Mouse (Mus musculus): ENCODE measurements at regions not wholly inside any gene's neighbourhood (a gene's known extent, or its start where the extent isn't known, plus 50 kb on each side); places are given as distances from the start of the nearest gene placed in this dataset.

DNA sequence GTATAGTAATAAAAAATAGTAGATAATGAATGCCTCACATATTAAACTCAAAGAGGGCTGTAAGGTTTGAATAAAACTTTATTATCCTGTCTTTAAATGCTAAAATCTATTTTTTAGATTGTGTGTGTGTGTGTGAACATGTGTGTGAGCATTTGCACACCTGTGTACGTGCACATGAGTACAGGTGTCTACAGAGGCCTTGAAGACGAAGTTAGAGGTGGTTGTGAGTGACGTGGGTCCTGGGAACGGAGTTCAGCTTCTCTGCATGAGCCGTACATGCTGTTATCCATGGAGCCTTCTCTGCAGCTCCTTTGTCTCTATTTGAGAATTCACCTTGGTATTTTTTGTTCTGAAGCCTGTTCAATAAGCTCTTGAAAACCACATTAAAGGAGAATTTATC is 129.8 kb upstream of the Hmgn3 start:
- 88% methylated on average over 5 of the region's 5 CpGs for WGBS

GRCm38 (mm10) chr9:83273361-83273975 is 127.0 kb upstream of the Hmgn3 start:
- Histone ChIP-seq H3K4me3 (ENCODE audit: low read depth, low read length) (no peak overlapping the region), H3K4me1 (ENCODE audit: insufficient read depth) (no peaks in the 10 kb centered on the region), H3K9me3 (ENCODE audit: low read length) (no peaks in the 10 kb centered on the region), H3K4me2 (ENCODE audit: low read depth) (no peak overlapping the region), H3K27ac (ENCODE audit: low read depth, low read length) (no peak overlapping the region), H3K27me3 (ENCODE audit: insufficient read depth, low read length) (no peaks in the 10 kb centered on the region), H3K9ac (no peak overlapping the region), H3K36me3 (ENCODE audit: insufficient read depth) (no peaks in the 10 kb centered on the region)
- peak; percentile 13 for DNase-seq
- TF ChIP-seq CTCF (IDR thresholded peaks at IDR 0.05; ENCODE audit: low read depth) = no peak
- 71% methylated on average over 9 of the region's 9 CpGs for WGBS
- 0 out of 2 replicates have a peak, but pooled peaks have one; percentile 12 for ATAC-seq

More for the DNA sequence above, 129.8 kb upstream of the Hmgn3 start:
- no peak for TF ChIP-seq CTCF (IDR thresholded peaks at IDR 0.05; ENCODE audit: low read depth)
- Histone ChIP-seq H3K9me3 (ENCODE audit: low read length) (no peaks in the 10 kb centered on the region), H3K4me3 (ENCODE audit: low read depth, low read length) (no peak overlapping the region), H3K27ac (ENCODE audit: low read depth, low read length) (no peak overlapping the region), H3K36me3 (ENCODE audit: insufficient read depth) (no peaks in the 10 kb centered on the region), H3K4me2 (ENCODE audit: low read depth) (no peak overlapping the region), H3K27me3 (ENCODE audit: insufficient read depth, low read length) (no peaks in the 10 kb centered on the region), H3K9ac (no peak overlapping the region), H3K4me1 (ENCODE audit: insufficient read depth) (no peaks in the 10 kb centered on the region)
- ATAC-seq = no peak
- no peak for DNase-seq

DNA sequence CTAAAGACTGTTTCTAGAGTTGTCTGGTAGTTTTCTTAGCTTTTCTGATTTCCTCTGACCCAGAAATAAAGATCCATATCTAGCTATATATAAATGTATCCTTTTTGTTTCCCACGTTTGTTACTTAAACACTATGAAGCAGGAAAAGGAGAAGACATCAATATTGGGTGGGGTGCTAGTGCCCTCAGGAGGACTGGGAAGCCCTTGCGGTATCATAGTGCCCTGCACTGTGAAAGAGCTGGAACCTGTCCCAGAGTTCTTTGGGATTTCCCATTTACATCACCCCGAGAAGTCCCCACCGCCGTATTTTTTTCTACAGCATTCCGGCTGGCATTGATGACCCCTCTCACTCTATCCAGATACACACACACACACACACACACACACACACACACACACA is 119.3 kb upstream of the Hmgn3 start:
- Histone ChIP-seq H3K4me3 (ENCODE audit: low read depth, low read length) (no peak overlapping the region), H3K27ac (ENCODE audit: low read depth, low read length) (no peak overlapping the region), H3K4me2 (ENCODE audit: low read depth) (no peak overlapping the region), H3K4me1 (ENCODE audit: insufficient read depth) (no peaks in the 10 kb centered on the region), H3K9ac (no peak overlapping the region), H3K27me3 (ENCODE audit: insufficient read depth, low read length) (no peaks in the 10 kb centered on the region), H3K36me3 (ENCODE audit: insufficient read depth) (no peaks in the 10 kb centered on the region), H3K9me3 (ENCODE audit: low read length) (no peaks in the 10 kb centered on the region)
- no peak for ATAC-seq
- WGBS = 59% methylated on average over 6 of the region's 6 CpGs
- no peak; the same call in 1 of the 2 replicates for TF ChIP-seq CTCF (IDR thresholded peaks at IDR 0.05; ENCODE audit: low read depth)
- DNase-seq = no peak

DNA sequence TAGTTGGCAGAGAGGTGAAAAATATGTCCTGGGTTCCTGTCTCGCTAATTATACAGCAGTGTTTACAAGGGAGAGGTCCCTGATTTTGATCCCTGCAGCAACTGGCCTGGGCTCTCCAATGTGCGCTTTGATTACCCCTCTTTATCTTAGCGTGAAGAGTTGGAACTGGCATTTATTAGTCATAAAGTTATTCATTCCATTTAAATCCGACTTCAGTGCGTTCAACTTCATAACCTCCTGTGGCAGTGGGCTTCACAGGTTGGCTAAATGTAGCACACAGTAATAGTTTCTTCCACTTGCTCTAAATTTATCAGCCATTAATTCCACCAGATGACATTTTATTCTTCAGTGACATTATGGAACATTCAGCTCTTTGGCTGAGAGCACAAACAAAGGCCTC is 113.0 kb upstream of the Hmgn3 start:
- Histone ChIP-seq H3K9me3 (ENCODE audit: low read length) (no peaks in the 10 kb centered on the region), H3K9ac (no peak overlapping the region), H3K4me3 (ENCODE audit: low read depth, low read length) (no peak overlapping the region), H3K36me3 (ENCODE audit: insufficient read depth) (no peaks in the 10 kb centered on the region), H3K4me1 (ENCODE audit: insufficient read depth) (no peaks in the 10 kb centered on the region), H3K27ac (ENCODE audit: low read depth, low read length) (no peak overlapping the region), H3K27me3 (ENCODE audit: insufficient read depth, low read length) (no peaks in the 10 kb centered on the region), H3K4me2 (ENCODE audit: low read depth) (no peak overlapping the region)
- ATAC-seq = no peak
- 58% methylated on average over 5 of the region's 5 CpGs for WGBS
- no peak for DNase-seq
- TF ChIP-seq CTCF (IDR thresholded peaks at IDR 0.05; ENCODE audit: low read depth) = no peak

DNA sequence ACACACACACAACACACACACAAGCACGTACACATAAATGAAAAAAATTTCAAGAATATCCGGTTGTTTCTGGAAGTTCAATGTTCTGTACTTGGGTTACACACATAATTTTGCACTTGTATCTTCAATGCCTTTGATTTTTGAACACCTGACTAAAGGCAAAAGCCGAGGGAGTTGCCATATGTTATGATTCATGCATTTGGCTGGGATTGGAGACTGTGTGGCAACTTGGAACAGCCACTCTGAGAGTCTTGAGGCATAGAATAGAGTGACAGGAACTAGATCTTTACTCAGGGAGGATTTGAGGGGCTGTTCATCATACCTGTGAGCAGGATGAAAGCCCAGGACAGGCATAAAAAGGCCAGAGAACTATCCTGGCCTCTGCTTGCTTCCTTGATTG is 112.5 kb upstream of the Hmgn3 start:
- DNase-seq (peak; percentile 11), ATAC-seq (no peak)
- H3K9ac ChIP-seq = no peak overlapping the region
- H3K9me3 ChIP-seq (ENCODE audit: low read length) = no peaks in the 10 kb centered on the region
- H3K27me3 ChIP-seq (ENCODE audit: insufficient read depth, low read length) = no peaks in the 10 kb centered on the region
- no peaks in the 10 kb centered on the region for H3K36me3 ChIP-seq (ENCODE audit: insufficient read depth)
- WGBS = 76% methylated on average over 3 of the region's 3 CpGs
- H3K27ac ChIP-seq (ENCODE audit: low read depth, low read length) = no peak overlapping the region
- no peak overlapping the region for H3K4me2 ChIP-seq (ENCODE audit: low read depth)
- no peak overlapping the region for H3K4me3 ChIP-seq (ENCODE audit: low read depth, low read length)
- H3K4me1 ChIP-seq (ENCODE audit: insufficient read depth) = no peaks in the 10 kb centered on the region
- no peak for TF ChIP-seq CTCF (IDR thresholded peaks at IDR 0.05; ENCODE audit: low read depth)

DNA sequence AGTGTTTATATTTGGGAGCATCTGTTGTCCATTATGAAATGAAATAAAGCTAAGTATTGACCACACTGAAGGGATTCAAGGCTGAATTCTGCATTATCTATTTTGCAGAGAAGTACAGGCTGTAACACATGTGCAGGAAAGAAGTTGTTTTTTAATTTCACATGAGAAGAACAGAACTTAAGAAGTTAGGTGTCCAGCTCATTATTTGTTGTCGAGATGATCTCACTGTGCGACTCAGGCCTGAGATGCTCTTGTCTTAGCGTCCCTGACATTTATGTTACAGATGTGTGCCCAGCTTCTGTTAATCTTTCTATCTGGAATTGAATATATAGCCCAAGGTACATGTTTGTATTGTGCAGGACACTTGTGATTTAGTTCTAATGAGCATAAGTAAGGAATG is 112.0 kb upstream of the Hmgn3 start:
- Histone ChIP-seq H3K27me3 (ENCODE audit: insufficient read depth, low read length) (no peaks in the 10 kb centered on the region), H3K9me3 (ENCODE audit: low read length) (no peaks in the 10 kb centered on the region), H3K9ac (no peak overlapping the region), H3K4me1 (ENCODE audit: insufficient read depth) (no peaks in the 10 kb centered on the region), H3K4me2 (ENCODE audit: low read depth) (no peak overlapping the region), H3K36me3 (ENCODE audit: insufficient read depth) (no peaks in the 10 kb centered on the region), H3K27ac (ENCODE audit: low read depth, low read length) (no peak overlapping the region), H3K4me3 (ENCODE audit: low read depth, low read length) (no peak overlapping the region)
- DNase-seq = no peak
- WGBS = 87% methylated on average over 3 of the region's 3 CpGs
- ATAC-seq = no peak
- TF ChIP-seq CTCF (IDR thresholded peaks at IDR 0.05; ENCODE audit: low read depth) = no peak

- no peak overlapping the region for H3K4me2 ChIP-seq (ENCODE audit: low read depth)
- TF ChIP-seq CTCF (IDR thresholded peaks at IDR 0.05; ENCODE audit: low read depth) = no peak
- H3K27ac ChIP-seq (ENCODE audit: low read depth, low read length) = no peak overlapping the region
- no peaks in the 10 kb centered on the region for H3K4me1 ChIP-seq (ENCODE audit: insufficient read depth)
- H3K9me3 ChIP-seq (ENCODE audit: low read length) = no peaks in the 10 kb centered on the region
- ATAC-seq (no peak), DNase-seq (no peak)
- 94% methylated on average over 6 of the region's 6 CpGs for WGBS
- H3K9ac ChIP-seq = no peak overlapping the region
- H3K27me3 ChIP-seq (ENCODE audit: insufficient read depth, low read length) = no peaks in the 10 kb centered on the region
- no peaks in the 10 kb centered on the region for H3K36me3 ChIP-seq (ENCODE audit: insufficient read depth)
- no peak overlapping the region for H3K4me3 ChIP-seq (ENCODE audit: low read depth, low read length)
Measured at GRCm38 (mm10) chr9:83254356-83254755, 107.9 kb upstream of the Hmgn3 start.

Measured in forebrain, postnatal 0 days (tissue).